Mouse (Mus musculus) lung, postnatal 0 days (tissue): ENCODE measurements around the gene Nemf.

Experiments used
- CTCF ChIP-seq: IDR thresholded peaks from 2 replicates; pipeline ENCODE4 v1.5.1; 2016; ENCODE audit warnings: antibody characterized with exemption, mild to moderate bottlenecking
- EP300 ChIP-seq: IDR thresholded peaks from 2 replicates; pipeline ENCODE4 v1.6.1; 2016; ENCODE audit warnings: antibody characterized with exemption, mild to moderate bottlenecking, control low read depth

- TF ChIP-seq CTCF (peak; percentile 94), EP300 (peak; percentile 45; the same call in 1 of the 2 replicates)
These were observed 3.7 kb upstream of the Nemf start for GRCm38 (mm10) chr12:69360655-69360996.
